Mouse (Mus musculus) forelimb bud, embryonic 11.5 days (tissue): ENCODE measurements around the gene Bicdl1.
A peak's percentile ranks its signal among the peaks of the same experiment; 100 is the strongest.

Source experiments
- DNase-seq: peaks from one replicate; pipeline ENCODE4 v3.0.0-alpha.2; 2012; ENCODE audit warnings: low read depth, low spot score

The Bicdl1 gene

GRCm38 (mm10) chr5:115667894-115668293, 63.5 kb downstream of the Bicdl1 start:
- no peak for DNase-seq

DNA sequence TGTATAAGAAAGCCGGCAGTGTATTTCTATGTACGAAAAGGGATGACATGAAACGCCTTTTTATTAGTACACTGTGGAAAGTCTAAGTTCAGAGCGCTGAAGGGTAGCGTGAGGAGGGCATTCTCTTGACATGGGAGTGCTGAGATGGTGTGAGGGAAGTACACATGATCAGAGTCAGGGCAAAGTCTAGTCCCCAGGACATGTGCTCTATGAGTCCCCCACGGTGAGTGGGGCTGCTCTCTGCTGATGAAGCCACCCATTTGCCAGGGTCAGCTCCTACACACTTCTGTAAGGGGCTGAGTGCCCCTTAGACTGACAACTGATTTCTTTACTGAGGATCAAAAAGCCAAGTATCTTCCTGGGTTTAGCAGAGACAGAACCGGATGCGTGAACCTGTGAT, 64.2 kb downstream of the Bicdl1 start:
- DNase-seq: no peak

DNA sequence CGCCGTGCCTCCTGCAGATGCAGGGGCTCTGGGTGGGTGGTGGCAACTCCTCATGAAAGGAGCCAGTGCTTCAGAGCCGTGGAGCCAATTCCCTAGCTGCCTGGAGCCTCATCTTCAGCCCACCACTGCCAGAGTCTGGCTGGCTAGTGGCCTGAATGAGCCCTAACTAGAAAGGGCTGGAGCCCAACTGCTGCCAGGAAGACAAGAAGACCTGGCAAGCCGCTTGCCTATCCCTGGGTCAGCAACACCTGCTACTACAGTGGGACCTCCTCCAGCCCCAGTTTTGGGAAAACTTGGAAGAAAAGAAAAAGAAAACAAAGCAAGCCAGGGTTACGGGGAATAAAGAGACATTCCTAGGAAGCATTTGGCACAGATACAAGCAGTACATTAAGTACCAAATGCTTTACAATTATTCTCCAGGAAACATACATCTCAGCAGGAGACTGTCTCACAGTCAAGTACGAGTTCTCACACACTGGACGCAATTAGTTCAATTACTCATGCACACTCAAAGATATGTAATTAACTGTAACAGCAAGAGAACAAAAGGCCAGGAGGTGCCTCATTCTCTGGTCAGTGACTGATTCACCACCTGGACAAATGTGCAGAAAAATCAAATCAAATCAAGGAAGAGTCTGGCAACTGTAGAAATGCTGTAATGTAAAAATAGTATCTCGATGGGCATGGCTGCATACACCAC, 64.9 kb downstream of the Bicdl1 start:
- no peak for DNase-seq

DNA sequence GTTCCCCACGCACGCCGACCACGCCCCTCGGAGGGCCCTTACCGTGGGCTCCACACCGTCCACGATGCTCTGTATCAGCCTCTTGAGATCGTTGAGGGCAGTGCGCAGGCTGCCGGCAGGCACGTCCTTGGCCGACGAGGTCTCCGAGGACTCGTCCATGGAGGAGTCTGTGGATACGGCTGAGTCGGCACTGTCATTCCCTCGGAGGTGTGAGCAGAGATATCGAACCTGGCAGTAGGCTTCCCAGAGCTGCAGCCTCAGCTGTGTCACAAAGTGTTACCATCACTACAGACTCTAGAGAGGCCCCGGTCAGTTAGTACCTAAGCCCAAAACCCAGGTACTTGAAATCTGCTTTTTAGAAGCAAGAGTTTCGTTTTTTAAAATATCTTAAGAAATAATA, 68.8 kb downstream of the Bicdl1 start:
- no peak for DNase-seq

DNA sequence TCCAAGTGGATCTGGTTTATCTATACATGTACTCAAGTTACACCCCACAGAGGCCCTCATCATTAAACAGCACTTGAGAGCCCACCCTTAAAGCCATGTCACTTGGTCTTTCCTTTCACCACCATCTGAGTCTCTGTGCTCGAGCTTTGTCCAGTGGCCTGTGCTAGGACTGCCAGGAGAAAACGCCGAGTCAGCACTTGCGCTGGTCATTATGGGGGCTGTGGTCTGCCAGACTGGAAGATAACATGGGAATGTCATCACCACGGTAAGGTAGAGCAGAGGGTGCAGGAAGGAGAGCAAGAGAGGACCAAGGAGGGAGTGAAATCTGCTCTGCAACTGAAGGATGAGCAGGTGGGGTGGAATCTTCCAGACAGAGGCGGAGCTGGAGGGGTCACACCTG, 73.1 kb downstream of the Bicdl1 start:
- no peak for DNase-seq

GRCm38 (mm10) chr5:115657234-115657633, 74.2 kb downstream of the Bicdl1 start:
- DNase-seq: no peak

DNA sequence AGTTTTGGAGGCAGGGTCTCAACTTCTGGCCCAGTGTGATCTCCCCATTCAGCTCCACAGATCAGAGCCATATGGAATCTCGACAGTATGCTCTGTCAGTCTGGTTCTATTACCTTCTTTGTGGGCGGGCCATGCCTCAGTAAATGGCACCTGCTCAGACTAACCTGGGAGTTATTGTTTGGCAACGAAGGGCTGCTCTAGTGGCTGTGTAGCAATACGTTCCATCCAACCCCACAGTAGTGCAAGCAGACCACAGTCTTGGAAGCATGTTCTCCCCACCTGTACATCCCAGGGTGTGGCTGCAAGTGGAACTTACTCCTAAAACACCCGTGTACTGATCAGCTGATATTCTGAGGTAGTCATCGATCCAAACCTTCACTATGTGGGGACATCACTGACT, 74.7 kb downstream of the Bicdl1 start:
- DNase-seq: no peak

DNA sequence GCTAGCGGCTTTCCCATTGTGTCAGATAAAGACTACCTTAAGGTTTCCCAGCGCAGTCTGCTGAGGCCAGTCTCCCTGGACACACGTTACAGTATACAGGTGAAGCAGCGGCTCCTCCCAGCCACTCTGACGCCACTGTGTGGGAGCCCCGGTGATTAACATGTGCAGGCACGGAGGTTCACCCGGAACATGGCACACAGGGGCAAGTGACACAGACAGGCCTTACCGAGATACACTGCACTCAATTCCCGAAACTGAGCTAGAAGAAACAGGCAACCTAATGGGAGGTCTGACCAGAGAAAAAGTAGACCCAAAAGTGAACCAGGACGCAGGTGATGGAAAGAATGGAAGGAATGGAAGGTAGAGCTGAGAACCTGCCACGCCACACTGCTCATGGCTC, 77.6 kb downstream of the Bicdl1 start:
- DNase-seq: no peak

DNA sequence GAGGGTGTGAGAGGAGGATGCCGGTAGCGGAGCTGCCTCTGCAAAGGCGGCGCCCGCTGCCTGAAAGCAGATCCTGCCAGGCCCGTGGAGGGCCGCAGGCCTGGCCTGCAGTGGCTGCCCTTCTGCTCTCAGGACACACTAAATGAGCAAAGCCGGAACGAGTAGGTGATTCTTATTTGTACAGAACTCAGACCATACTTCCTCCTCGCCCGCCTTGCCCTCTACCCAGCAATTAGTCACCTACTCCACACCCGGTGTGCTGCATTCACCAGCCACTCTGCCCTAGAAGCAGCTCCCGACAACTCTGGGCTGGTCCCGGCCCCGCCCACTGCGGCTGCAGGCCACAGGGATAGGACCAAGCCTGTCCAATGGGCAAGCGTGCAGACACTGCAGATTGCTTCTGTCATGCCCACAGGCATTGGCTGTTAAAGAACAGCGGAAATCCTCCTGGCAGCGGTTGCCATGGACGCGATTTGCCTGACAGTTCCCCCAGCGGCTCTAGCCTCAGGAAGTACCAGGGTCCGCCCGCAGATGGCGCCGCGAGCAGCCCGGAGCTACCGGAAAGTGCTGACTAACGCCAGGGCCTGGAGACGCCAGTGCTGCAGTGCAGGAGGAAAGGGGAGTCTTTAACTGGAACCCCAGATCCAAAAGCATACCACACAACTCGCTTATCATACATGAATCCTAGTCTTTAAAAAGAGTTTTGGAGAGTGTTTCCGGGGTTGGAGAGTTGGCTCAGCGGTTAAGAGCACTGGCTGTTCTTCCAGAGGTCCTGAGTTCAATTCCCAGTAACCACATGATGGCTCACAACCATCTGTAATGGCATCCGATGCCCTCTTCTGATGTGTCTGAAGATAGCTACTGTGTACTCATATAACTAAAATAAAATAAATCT, 78.5 kb downstream of the Bicdl1 start:
- peak; percentile 98 for DNase-seq

DNA sequence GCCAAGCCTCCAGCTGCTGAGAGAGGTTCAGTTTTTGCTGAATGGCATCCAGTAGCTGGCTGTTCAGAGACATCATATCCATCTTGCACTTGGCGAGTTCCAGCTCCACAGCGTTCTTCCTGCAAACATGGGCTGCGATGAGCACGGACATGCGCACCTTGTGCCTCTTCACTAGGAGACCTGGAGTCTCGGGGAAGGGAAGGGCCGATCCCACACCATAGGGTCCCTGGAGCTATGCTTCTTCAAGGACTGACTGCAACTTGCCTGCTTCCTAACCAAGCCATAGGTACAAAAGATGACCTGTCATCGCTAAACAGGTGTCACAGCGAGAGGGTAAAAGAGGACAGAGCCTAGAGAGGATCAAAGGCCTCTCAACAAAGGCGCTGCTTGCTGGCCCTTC, 79.6 kb downstream of the Bicdl1 start:
- DNase-seq: no peak

DNA sequence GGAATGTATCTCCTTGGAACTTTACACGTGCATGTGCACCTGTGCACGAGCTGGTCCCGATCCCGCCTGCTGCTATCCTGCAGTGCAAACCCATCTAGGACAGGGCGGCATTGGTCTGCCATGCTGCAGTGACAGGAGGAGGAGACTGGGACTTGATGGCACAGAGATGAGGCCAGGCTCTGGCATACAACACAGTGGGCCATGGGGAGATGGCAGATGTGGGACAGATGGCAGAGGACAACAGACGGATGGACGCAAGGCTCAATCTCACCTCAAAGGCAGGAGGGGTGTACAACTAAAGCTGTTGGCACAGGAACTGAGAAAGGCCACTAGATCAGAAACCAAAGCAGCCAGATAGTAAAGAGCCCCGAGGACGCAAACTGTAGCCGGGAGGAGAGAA, 80.5 kb downstream of the Bicdl1 start:
- DNase-seq: no peak

- DNase-seq: no peak
These were observed 81.7 kb downstream of the Bicdl1 start for GRCm38 (mm10) chr5:115649699-115650098.

DNA sequence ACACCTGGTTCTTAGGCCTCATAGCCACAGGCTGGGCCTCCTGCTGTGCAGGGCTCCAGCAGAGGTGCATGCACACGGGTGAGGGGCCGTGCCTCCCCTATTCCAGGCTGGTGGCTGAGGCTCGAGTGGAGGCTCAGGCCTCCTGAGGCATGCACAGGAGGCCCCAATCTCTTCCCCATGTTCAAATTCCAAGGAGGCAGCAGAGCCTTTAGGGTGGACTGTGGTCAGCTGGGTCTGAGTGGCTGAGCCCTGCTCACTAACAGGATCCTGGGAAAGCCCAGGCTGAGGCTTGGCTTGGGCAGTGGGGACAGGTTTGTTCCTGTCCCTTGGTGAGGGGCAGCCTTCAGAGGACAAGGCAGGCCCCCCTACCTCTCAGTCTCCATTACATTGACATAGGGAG, 82.5 kb downstream of the Bicdl1 start:
- no peak for DNase-seq

- no peak for DNase-seq
These were observed 87.2 kb downstream of the Bicdl1 start for GRCm38 (mm10) chr5:115644192-115644591.

DNA sequence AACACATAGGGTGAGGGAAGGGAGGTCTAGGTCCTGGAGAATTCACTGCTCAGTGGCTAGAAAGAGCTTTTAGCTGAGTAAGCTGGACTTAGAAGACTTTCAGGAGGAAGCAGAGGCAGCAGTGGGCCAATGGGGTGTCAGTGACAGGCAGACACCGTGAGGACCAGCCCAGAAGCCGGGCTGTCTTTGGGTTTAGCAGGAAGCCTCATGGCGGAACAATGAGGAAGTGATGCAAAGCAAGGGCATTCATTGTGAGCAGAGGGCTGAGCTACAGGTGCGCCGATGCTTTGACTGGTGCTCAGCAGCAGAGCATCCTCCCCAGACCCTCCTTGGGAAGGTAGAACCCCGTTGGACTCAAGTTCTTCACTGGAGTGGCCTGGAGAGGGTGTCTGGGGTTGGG, 95.9 kb downstream of the Bicdl1 start:
- DNase-seq: no peak

GRCm38 (mm10) chr5:115634046-115634445, 97.4 kb downstream of the Bicdl1 start:
- DNase-seq: no peak

DNA sequence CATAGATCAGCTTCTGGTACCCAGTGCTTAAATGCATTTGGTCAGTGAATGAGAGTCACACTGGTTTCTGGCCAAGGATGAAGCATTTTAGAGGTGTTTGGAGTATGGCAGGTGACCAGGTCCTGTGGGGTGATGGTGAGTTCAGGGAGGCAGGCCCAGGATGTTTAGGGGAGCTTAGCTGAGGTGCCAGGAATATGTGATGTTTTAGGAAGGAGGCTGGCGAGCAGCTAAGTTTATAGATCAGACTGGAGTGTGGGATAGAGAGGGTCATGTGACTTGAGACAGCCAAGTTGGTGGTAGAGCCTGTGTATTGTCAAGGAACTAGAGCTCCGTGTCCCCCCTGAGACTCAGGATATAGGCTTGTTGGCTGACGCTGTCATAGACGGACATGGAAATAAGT, 98.4 kb downstream of the Bicdl1 start:
- DNase-seq: no peak

GRCm38 (mm10) chr5:115632358-115632714, 99.1 kb downstream of the Bicdl1 start:
- peak; percentile 29 for DNase-seq

DNA sequence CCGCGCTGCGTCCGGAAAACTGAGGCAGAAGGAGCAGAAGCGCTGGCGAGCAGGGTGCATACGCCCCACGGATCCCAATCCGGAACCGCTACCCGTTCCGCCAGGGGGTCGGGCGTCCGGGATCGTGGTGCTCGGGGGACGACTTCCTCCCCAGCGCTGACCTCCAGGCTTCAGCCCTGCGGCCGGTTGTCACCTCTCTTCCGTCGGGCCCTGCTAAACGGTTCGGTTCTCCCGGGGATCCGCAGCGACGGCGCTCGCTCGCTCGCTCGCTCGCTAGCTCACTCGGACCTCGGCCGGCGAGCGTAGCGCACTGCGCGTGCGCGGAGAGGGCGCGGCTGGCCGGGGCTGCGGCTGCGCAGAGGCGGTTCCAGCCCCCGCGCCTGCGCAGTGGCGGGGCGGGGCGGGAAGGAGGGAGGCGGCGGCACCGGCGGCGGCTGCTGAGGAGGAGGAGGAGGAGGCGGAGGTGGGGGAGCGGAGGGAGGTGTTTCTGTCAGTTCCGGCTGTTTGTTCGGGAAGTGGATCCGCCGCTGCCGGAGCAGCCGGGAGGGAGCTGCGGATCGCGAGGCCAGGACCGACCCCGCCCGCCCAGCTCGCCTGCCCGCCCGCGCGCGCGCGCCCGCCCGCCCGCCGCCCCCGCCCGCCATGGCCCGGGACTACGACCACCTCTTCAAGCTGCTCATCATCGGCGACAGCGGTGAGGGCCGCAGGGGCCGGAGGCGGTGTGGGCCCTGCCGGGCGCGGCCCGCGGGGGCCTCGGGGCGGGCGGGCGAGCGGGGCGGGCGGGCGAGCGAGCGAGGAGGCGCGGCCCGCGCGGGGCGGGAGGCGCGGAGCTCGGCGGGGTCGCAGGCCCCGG, 99.7 kb downstream of the Bicdl1 start, which contains the start of gene Rab35:
Gene Rab35 (plus strand): TSS at position 404 of the 853 bp plus-strand sequence.
- peak; percentile 85 for DNase-seq

- DNase-seq: no peak
These were observed 101.1 kb downstream of the Bicdl1 start for GRCm38 (mm10) chr5:115630291-115630690.

DNA sequence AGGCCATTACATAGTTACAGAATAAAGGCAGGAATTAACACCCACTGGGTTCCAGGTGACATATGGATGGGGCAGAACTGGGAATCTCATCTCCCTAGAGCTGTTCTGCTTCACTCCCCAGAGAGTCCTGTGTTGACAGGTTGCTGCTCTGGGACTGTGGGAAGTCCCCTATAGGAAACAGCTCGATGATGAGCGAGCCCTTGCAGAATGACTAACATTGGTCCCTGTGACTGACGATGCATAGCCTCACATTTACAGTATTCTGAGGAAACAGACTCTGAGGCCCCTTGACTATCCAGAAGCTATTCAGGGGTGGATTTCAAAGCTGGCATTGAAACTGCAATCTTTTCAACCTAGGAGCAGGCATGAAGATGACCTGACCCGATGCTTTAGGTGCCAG, 101.7 kb downstream of the Bicdl1 start:
- DNase-seq: no peak

DNA sequence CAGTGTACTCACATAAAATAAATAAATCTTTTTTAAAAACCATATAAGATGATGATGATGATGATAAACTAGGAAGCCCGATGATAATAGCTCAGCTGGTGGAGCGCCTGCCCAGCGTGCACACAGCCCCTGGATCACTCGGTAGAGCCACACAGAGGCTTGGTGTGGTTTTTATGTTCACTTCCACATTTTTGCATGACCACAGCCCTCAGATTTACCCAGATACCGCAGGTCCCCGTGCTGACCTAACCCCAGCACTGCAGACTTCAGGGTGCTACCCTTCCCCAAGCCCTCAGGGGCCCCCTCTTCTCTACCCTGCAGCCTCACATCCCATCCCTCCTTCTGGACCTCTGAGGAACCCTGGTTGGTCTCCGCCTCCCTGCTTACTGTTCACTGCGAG, 103.3 kb downstream of the Bicdl1 start:
- DNase-seq: no peak
